Mouse (Mus musculus) liver, adult 2 months (tissue): ENCODE results near the gene Zfp811. TPM values are rescaled to one million over a fixed set of nuclear protein-coding genes. Genes with fewer than 3 reads are reported as not detected.
"Not testable (repeated sequence)": the region's sequence is repeated elsewhere in the genome, so short reads cannot be mapped to it uniquely, and the experiment has no call there.

Source experiments
- DNase-seq: peaks from one replicate; pipeline ENCODE4 v3.0.0-alpha.2; 2011; ENCODE audit warnings: low read depth, low spot score; ENCODE audit errors: extremely low read depth
- H3K27ac ChIP-seq: fragments of 200-500 bp; replicated peaks from 2 replicates; pipeline ENCODE4 v1.5.1; 2012; ENCODE audit warnings: low read depth, mild to moderate bottlenecking, control low read depth, inconsistent platforms, low read length; ENCODE audit not compliant: insufficient read depth
- H3K27me3 ChIP-seq: fragments of 200-500 bp; 2 replicates; pipeline ENCODE4 v1.6.1; 2012; ENCODE audit warnings: mild to moderate bottlenecking, moderate library complexity, low read length, inconsistent platforms; ENCODE audit not compliant: control insufficient read depth, insufficient read depth
- H3K36me3 ChIP-seq: fragments of 200-500 bp; 2 replicates; pipeline ENCODE4 v1.6.1; 2012; ENCODE audit warnings: low read length, inconsistent platforms; ENCODE audit not compliant: control insufficient read depth, insufficient read depth
- H3K4me1 ChIP-seq: fragments of 200-500 bp; 2 replicates; pipeline ENCODE4 v1.6.1; 2011; ENCODE audit warnings: low read length; ENCODE audit not compliant: control insufficient read depth, insufficient read depth
- H3K4me3 ChIP-seq: fragments of 200-500 bp; 2 replicates; pipeline ENCODE4 v1.5.1; 2011; ENCODE audit warnings: low read depth, mild to moderate bottlenecking, control low read depth, low read length, moderate library complexity; ENCODE audit not compliant: insufficient read depth
- H3K79me2 ChIP-seq: fragments of 200-500 bp; 2 replicates; pipeline ENCODE4 v1.6.1; 2012; ENCODE audit warnings: inconsistent platforms, mild to moderate bottlenecking, low read length, moderate library complexity; ENCODE audit not compliant: control insufficient read depth, insufficient read depth
- H3K9ac ChIP-seq: fragments of 200-500 bp; 2 replicates; pipeline ENCODE4 v1.6.1; 2012; ENCODE audit warnings: low read depth, mild to moderate bottlenecking, control low read depth, inconsistent platforms, low read length
- CTCF ChIP-seq: fragments of 200-500 bp; IDR thresholded peaks from 2 replicates; pipeline ENCODE4 v1.5.1; 2011; ENCODE audit warnings: low read depth, low read length, control low read depth
- POLR2A ChIP-seq: fragments of 200-500 bp; IDR thresholded peaks from 2 replicates; pipeline ENCODE4 v1.6.1; 2011; ENCODE audit warnings: low read length, control low read depth; ENCODE audit not compliant: insufficient read depth; ENCODE audit errors: extremely low read depth
- WGBS: fragments of 180-500 bp; shearing (Covaris S2); methylation state at CpG from one replicate; pipeline ENCODE4 v1.1.7; 2018; 5-methylcytosine and 5-hydroxymethylcytosine counted together
- polyA plus RNA-seq: library from polyadenylated mRNA; depleted of rRNA; stranded (reverse); fragments of >200 nt; gene quantifications from 2 replicates; pipeline ENCODE4 v1.2.3, GENCODE M21; 2012; rRNA removed
- total RNA-seq: library from RNA; depleted of rRNA; stranded (reverse); fragments of >200 nt; gene quantifications from 2 replicates; pipeline ENCODE4 v1.2.3, GENCODE M21; 2014; rRNA removed

Zfp811 gene
- 0.07 and 0.09 TPM in 2 replicates for total RNA-seq
- not detected in 2 replicates for polyA plus RNA-seq

- no peaks in the 10 kb centered on the region for H3K4me1 ChIP-seq
- H3K4me3 ChIP-seq: no peak within 1 kb of the TSS
- no peaks in the 10 kb centered on the region for H3K79me2 ChIP-seq
- H3K27ac ChIP-seq: no peak within 1 kb of the TSS
- WGBS: 5% methylated on average over 17 of the region's 17 CpGs
- H3K27me3 ChIP-seq: peaks cover 7% of the 10 kb centered on the region; the same call in 1 of the 2 replicates
- no peak within 1 kb of the TSS for H3K9ac ChIP-seq
- TF ChIP-seq CTCF (no peak), POLR2A (no peak)
- no peaks in the 10 kb centered on the region for H3K36me3 ChIP-seq
- no peak for DNase-seq
Observed at GRCm38 (mm10) chr17:32809544-32810374, at the start of gene Zfp811. Gene Zfp811, minus strand, starts transcription at chr17:32809931.

- H3K4me1 ChIP-seq, DNase-seq, H3K27me3 ChIP-seq, H3K4me3 ChIP-seq, H3K79me2 ChIP-seq, H3K9ac ChIP-seq, H3K36me3 ChIP-seq, H3K27ac ChIP-seq: not testable (repeated sequence)
- 51% methylated on average over 4 of the region's 6 CpGs for whole genome bisulfite sequencing
Observed at GRCm38 (mm10) chr17:32856713-32857112, 47.0 kb upstream of the Zfp811 start.

GRCm38 (mm10) chr17:32851581-32851980, 41.9 kb upstream of the Zfp811 start:
- no peak for TF ChIP-seq CTCF
- no peak for TF ChIP-seq POLR2A
- Histone ChIP-seq H3K79me2 (no peaks in the 10 kb centered on the region), H3K27ac (no peak overlapping the region), H3K4me1 (no peaks in the 10 kb centered on the region), H3K27me3 (no peaks in the 10 kb centered on the region), H3K4me3 (no peak overlapping the region), H3K9ac (no peak overlapping the region), H3K36me3 (no peaks in the 10 kb centered on the region)
- 75% methylated on average over 7 of the region's 7 CpGs for WGBS
- no peak for DNase-seq

GRCm38 (mm10) chr17:32841388-32841787, 31.7 kb upstream of the Zfp811 start:
- DNase-seq: no peak
- H3K4me1 ChIP-seq: no peaks in the 10 kb centered on the region
- H3K27ac ChIP-seq: no peak overlapping the region
- no peaks in the 10 kb centered on the region for H3K36me3 ChIP-seq
- no peaks in the 10 kb centered on the region for H3K79me2 ChIP-seq
- no peak overlapping the region for H3K4me3 ChIP-seq
- no peaks in the 10 kb centered on the region for H3K27me3 ChIP-seq
- no peak overlapping the region for H3K9ac ChIP-seq
- 88% methylated on average over 2 of the region's 2 CpGs for WGBS
- TF ChIP-seq CTCF (no peak), POLR2A (no peak)

GRCm38 (mm10) chr17:32839083-32839802, 29.5 kb upstream of the Zfp811 start:
- H3K4me3 ChIP-seq: no peak overlapping the region
- WGBS: 47% methylated on average over 15 of the region's 15 CpGs
- no peak for DNase-seq

GRCm38 (mm10) chr17:32830418-32830782, 20.7 kb upstream of the Zfp811 start:
- DNase-seq: no peak
- Histone ChIP-seq H3K27ac (no peak overlapping the region), H3K4me3 (no peak overlapping the region), H3K36me3 (peaks cover 4% of the 10 kb centered on the region; the same call in 1 of the 2 replicates), H3K79me2 (peaks cover 11% of the 10 kb centered on the region), H3K4me1 (peaks cover 2% of the 10 kb centered on the region), H3K9ac (no peak overlapping the region), H3K27me3 (no peaks in the 10 kb centered on the region)
- 37% methylated on average over 3 of the region's 3 CpGs for WGBS
- TF ChIP-seq POLR2A: no peak
- TF ChIP-seq CTCF: no peak

More at GRCm38 (mm10) chr17:32839083-32839802, 29.5 kb upstream of the Zfp811 start:
- H3K4me1 ChIP-seq: no peaks in the 10 kb centered on the region
- no peaks in the 10 kb centered on the region for H3K27me3 ChIP-seq
- no peak overlapping the region for H3K27ac ChIP-seq
- no peaks in the 10 kb centered on the region for H3K79me2 ChIP-seq
- no peak overlapping the region for H3K9ac ChIP-seq
- no peak for TF ChIP-seq CTCF
- H3K36me3 ChIP-seq: no peaks in the 10 kb centered on the region
